Mouse (Mus musculus): ENCODE measurements around the gene Aff3. TPM values are rescaled to one million over a fixed set of nuclear protein-coding genes. Genes with fewer than 3 reads are reported as not detected.

Gene Aff3
- polyA plus RNA-seq, 1 experiment from 2014 or later: 0.67 TPM

- 45% methylated on average over 16 of the region's 16 CpGs for WGBS (ENCODE audit: insufficient replicate concordance)
- no peak overlapping the region for H3K4me2 ChIP-seq
- H3K36me3 ChIP-seq (replicated peaks): no peaks in the 10 kb centered on the region
- no peak for ATAC-seq (ENCODE audit: insufficient read depth)
- H3K4me3 ChIP-seq (replicated peaks): no peak overlapping the region
- no peak overlapping the region for H3K27ac ChIP-seq (replicated peaks)
- H3K27me3 ChIP-seq: no peaks in the 10 kb centered on the region
- no peak overlapping the region for H3K9ac ChIP-seq
- no peaks in the 10 kb centered on the region for H3K9me3 ChIP-seq (replicated peaks)
- no peaks in the 10 kb centered on the region for H3K4me1 ChIP-seq (replicated peaks)
These were observed 280.2 kb downstream of the Aff3 start for GRCm38 (mm10) chr1:38384457-38385121.

- Histone ChIP-seq H3K4me1 (replicated peaks) (no peaks in the 10 kb centered on the region), H3K4me3 (replicated peaks) (no peak overlapping the region), H3K4me2 (no peak overlapping the region), H3K36me3 (replicated peaks) (no peaks in the 10 kb centered on the region), H3K27ac (replicated peaks) (no peak overlapping the region), H3K9me3 (replicated peaks) (no peaks in the 10 kb centered on the region), H3K9ac (no peak overlapping the region), H3K27me3 (no peaks in the 10 kb centered on the region)
- 61% methylated on average over 7 of the region's 7 CpGs for WGBS (ENCODE audit: insufficient replicate concordance)
- no peak for ATAC-seq (ENCODE audit: insufficient read depth)
These were observed 280.7 kb downstream of the Aff3 start for GRCm38 (mm10) chr1:38384010-38384409.

- Histone ChIP-seq H3K9me3 (replicated peaks) (no peaks in the 10 kb centered on the region), H3K27ac (replicated peaks) (no peak overlapping the region), H3K9ac (no peak overlapping the region), H3K27me3 (no peaks in the 10 kb centered on the region), H3K4me3 (replicated peaks) (no peak overlapping the region), H3K36me3 (replicated peaks) (no peaks in the 10 kb centered on the region), H3K4me2 (no peak overlapping the region), H3K4me1 (replicated peaks) (no peaks in the 10 kb centered on the region)
- ATAC-seq (ENCODE audit: insufficient read depth): no peak
- 66% methylated on average over 4 of the region's 4 CpGs for WGBS (ENCODE audit: insufficient replicate concordance)
These were observed 282.1 kb downstream of the Aff3 start for GRCm38 (mm10) chr1:38382683-38383082.

GRCm38 (mm10) chr1:38377930-38378329 is 286.8 kb downstream of the Aff3 start:
- Histone ChIP-seq H3K36me3 (replicated peaks) (no peaks in the 10 kb centered on the region), H3K9me3 (replicated peaks) (no peaks in the 10 kb centered on the region), H3K9ac (no peak overlapping the region), H3K4me2 (no peak overlapping the region), H3K4me3 (replicated peaks) (no peak overlapping the region), H3K4me1 (replicated peaks) (no peaks in the 10 kb centered on the region), H3K27ac (replicated peaks) (no peak overlapping the region), H3K27me3 (no peaks in the 10 kb centered on the region)
- 42% methylated on average over 3 of the region's 3 CpGs for WGBS (ENCODE audit: insufficient replicate concordance)
- no peak for ATAC-seq (ENCODE audit: insufficient read depth)

- Histone ChIP-seq H3K4me1 (replicated peaks) (no peaks in the 10 kb centered on the region), H3K9ac (no peak overlapping the region), H3K9me3 (replicated peaks) (no peaks in the 10 kb centered on the region), H3K27me3 (no peaks in the 10 kb centered on the region), H3K27ac (replicated peaks) (no peak overlapping the region), H3K36me3 (replicated peaks) (no peaks in the 10 kb centered on the region), H3K4me3 (replicated peaks) (no peak overlapping the region), H3K4me2 (no peak overlapping the region)
- 60% methylated on average over 8 of the region's 8 CpGs for WGBS (ENCODE audit: insufficient replicate concordance)
- no peak for ATAC-seq (ENCODE audit: insufficient read depth)
These were observed 295.6 kb downstream of the Aff3 start for GRCm38 (mm10) chr1:38369166-38369565.

GRCm38 (mm10) chr1:38368081-38368689 is 296.6 kb downstream of the Aff3 start:
- no peaks in the 10 kb centered on the region for H3K36me3 ChIP-seq (replicated peaks)
- no peak overlapping the region for H3K4me2 ChIP-seq
- no peak overlapping the region for H3K4me3 ChIP-seq (replicated peaks)
- 49% methylated on average over 6 of the region's 6 CpGs for WGBS (ENCODE audit: insufficient replicate concordance)
- no peak overlapping the region for H3K27ac ChIP-seq (replicated peaks)
- H3K9me3 ChIP-seq (replicated peaks): no peaks in the 10 kb centered on the region
- no peaks in the 10 kb centered on the region for H3K4me1 ChIP-seq (replicated peaks)
- H3K9ac ChIP-seq: no peak overlapping the region
- H3K27me3 ChIP-seq: no peaks in the 10 kb centered on the region
- ATAC-seq (ENCODE audit: insufficient read depth): no peak

- Histone ChIP-seq H3K27ac (replicated peaks) (no peak overlapping the region), H3K27me3 (no peaks in the 10 kb centered on the region), H3K9ac (no peak overlapping the region), H3K36me3 (replicated peaks) (no peaks in the 10 kb centered on the region), H3K4me2 (no peak overlapping the region), H3K9me3 (replicated peaks) (no peaks in the 10 kb centered on the region), H3K4me3 (replicated peaks) (no peak overlapping the region), H3K4me1 (replicated peaks) (no peaks in the 10 kb centered on the region)
- WGBS (ENCODE audit: insufficient replicate concordance): 81% methylated on average over 14 of the region's 14 CpGs
- no peak for ATAC-seq (ENCODE audit: insufficient read depth)
These were observed 297.2 kb downstream of the Aff3 start for GRCm38 (mm10) chr1:38367404-38368080.

- H3K27ac ChIP-seq (replicated peaks): no peak overlapping the region
- no peaks in the 10 kb centered on the region for H3K36me3 ChIP-seq (replicated peaks)
- no peak overlapping the region for H3K9ac ChIP-seq
- H3K27me3 ChIP-seq: no peaks in the 10 kb centered on the region
- WGBS (ENCODE audit: insufficient replicate concordance): 85% methylated on average over 2 of the region's 2 CpGs
- H3K9me3 ChIP-seq (replicated peaks): no peaks in the 10 kb centered on the region
- H3K4me3 ChIP-seq (replicated peaks): no peak overlapping the region
- no peaks in the 10 kb centered on the region for H3K4me1 ChIP-seq (replicated peaks)
- no peak overlapping the region for H3K4me2 ChIP-seq
- no peak for ATAC-seq (ENCODE audit: insufficient read depth)
These were observed 300.9 kb downstream of the Aff3 start for GRCm38 (mm10) chr1:38363856-38364255.

- no peak for ATAC-seq (ENCODE audit: insufficient read depth)
- H3K4me1 ChIP-seq (replicated peaks): no peaks in the 10 kb centered on the region
- H3K27ac ChIP-seq (replicated peaks): no peak overlapping the region
- 74% methylated on average over 3 of the region's 3 CpGs for WGBS (ENCODE audit: insufficient replicate concordance)
- H3K36me3 ChIP-seq (replicated peaks): no peaks in the 10 kb centered on the region
- H3K27me3 ChIP-seq: no peaks in the 10 kb centered on the region
- no peak overlapping the region for H3K9ac ChIP-seq
- no peak overlapping the region for H3K4me2 ChIP-seq
- H3K9me3 ChIP-seq (replicated peaks): no peaks in the 10 kb centered on the region
- no peak overlapping the region for H3K4me3 ChIP-seq (replicated peaks)
These were observed 302.5 kb downstream of the Aff3 start for GRCm38 (mm10) chr1:38362275-38362674.

- Histone ChIP-seq H3K36me3 (replicated peaks) (no peaks in the 10 kb centered on the region), H3K4me1 (replicated peaks) (no peaks in the 10 kb centered on the region), H3K9me3 (replicated peaks) (no peaks in the 10 kb centered on the region), H3K4me2 (no peak overlapping the region), H3K27me3 (no peaks in the 10 kb centered on the region), H3K27ac (replicated peaks) (no peak overlapping the region), H3K4me3 (replicated peaks) (no peak overlapping the region), H3K9ac (no peak overlapping the region)
- WGBS (ENCODE audit: insufficient replicate concordance): 81% methylated on average over 26 of the region's 26 CpGs
- ATAC-seq (ENCODE audit: insufficient read depth): no peak
These were observed 305.9 kb downstream of the Aff3 start for GRCm38 (mm10) chr1:38358797-38359349.

- no peak overlapping the region for H3K27ac ChIP-seq (replicated peaks)
- no peaks in the 10 kb centered on the region for H3K27me3 ChIP-seq
- H3K4me2 ChIP-seq: no peak overlapping the region
- H3K4me1 ChIP-seq (replicated peaks): no peaks in the 10 kb centered on the region
- H3K4me3 ChIP-seq (replicated peaks): no peak overlapping the region
- H3K9ac ChIP-seq: no peak overlapping the region
- no peak for ATAC-seq (ENCODE audit: insufficient read depth)
- WGBS (ENCODE audit: insufficient replicate concordance): 60% methylated on average over 10 of the region's 10 CpGs
- H3K9me3 ChIP-seq (replicated peaks): no peaks in the 10 kb centered on the region
- no peaks in the 10 kb centered on the region for H3K36me3 ChIP-seq (replicated peaks)
These were observed 306.6 kb downstream of the Aff3 start for GRCm38 (mm10) chr1:38357933-38358796.

Measured in liver, embryonic 15.5 days (tissue).